Mouse (Mus musculus): Measurements from ENCODE around the gene Scml4. TPM values are rescaled to one million over a fixed set of nuclear protein-coding genes. Genes with fewer than 3 reads are reported as not detected.
A peak's percentile ranks its signal among the peaks of the same experiment; 100 is the strongest.

Scml4 gene
- total RNA-seq, 2 experiments from 2014 or later, result 5.7 to 6.6 TPM

- DNase-seq (ENCODE audit: low spot score in 2 of 2), result no peak
Observed at GRCm38 (mm10) chr10:42945316-42945715, 85.1 kb downstream of the Scml4 start.

- no peak for DNase-seq (ENCODE audit: low spot score in 2 of 2)
Observed at GRCm38 (mm10) chr10:42947336-42947735, 87.2 kb downstream of the Scml4 start.

- no peak for DNase-seq (ENCODE audit: low spot score in 2 of 2)
Observed at GRCm38 (mm10) chr10:42950252-42950751, 90.1 kb downstream of the Scml4 start.

- DNase-seq (ENCODE audit: low spot score in 2 of 2), result no peak
Observed at GRCm38 (mm10) chr10:42951078-42952045, 91.2 kb downstream of the Scml4 start.

- DNase-seq (ENCODE audit: low spot score in 2 of 2), result no peak
Observed at GRCm38 (mm10) chr10:42952046-42952420, 91.9 kb downstream of the Scml4 start.

GRCm38 (mm10) chr10:42953601-42954000 is 93.4 kb downstream of the Scml4 start:
- DNase-seq (ENCODE audit: low spot score in 2 of 2), result no peak

GRCm38 (mm10) chr10:42955205-42955604 is 95.0 kb downstream of the Scml4 start:
- DNase-seq (ENCODE audit: low spot score in 2 of 2), result no peak

- peak; percentile 77 to 87 for DNase-seq (ENCODE audit: low spot score in 2 of 2)
Observed at GRCm38 (mm10) chr10:42957881-42958651, 97.9 kb downstream of the Scml4 start.

GRCm38 (mm10) chr10:42958686-42959085 is 98.5 kb downstream of the Scml4 start:
- no peak for DNase-seq (ENCODE audit: low spot score in 2 of 2)

GRCm38 (mm10) chr10:42961771-42962170 is 101.6 kb downstream of the Scml4 start:
- DNase-seq (ENCODE audit: low spot score in 2 of 2), result no peak

GRCm38 (mm10) chr10:42962181-42962601 is 102.0 kb downstream of the Scml4 start:
- DNase-seq (ENCODE audit: low spot score in 2 of 2), result no peak

- DNase-seq (ENCODE audit: low spot score in 2 of 2), result no peak
Observed at GRCm38 (mm10) chr10:42962655-42963054, 102.5 kb downstream of the Scml4 start.

GRCm38 (mm10) chr10:42963061-42963460 is 102.9 kb downstream of the Scml4 start:
- no peak for DNase-seq (ENCODE audit: low spot score in 2 of 2)

GRCm38 (mm10) chr10:42968332-42968731 is 108.2 kb downstream of the Scml4 start:
- no peak for DNase-seq (ENCODE audit: low spot score in 2 of 2)

- peak; percentile 79 to 81 for DNase-seq (ENCODE audit: low spot score in 2 of 2)
Observed at GRCm38 (mm10) chr10:42972504-42973172, 112.5 kb downstream of the Scml4 start.

- no peak for DNase-seq (ENCODE audit: low spot score in 2 of 2)
Observed at GRCm38 (mm10) chr10:42973537-42973936, 113.4 kb downstream of the Scml4 start.

GRCm38 (mm10) chr10:42976577-42976976 is 116.4 kb downstream of the Scml4 start:
- DNase-seq (ENCODE audit: low spot score in 2 of 2), result no peak

GRCm38 (mm10) chr10:42978346-42978745 is 118.2 kb downstream of the Scml4 start:
- DNase-seq (ENCODE audit: low spot score in 2 of 2), result no peak

- no peak for DNase-seq (ENCODE audit: low spot score in 2 of 2)
Observed at GRCm38 (mm10) chr10:42980999-42981757, 121.0 kb downstream of the Scml4 start.

- no peak for DNase-seq (ENCODE audit: low spot score in 2 of 2)
Observed at GRCm38 (mm10) chr10:42984886-42985285, 124.7 kb downstream of the Scml4 start.

Measured in layer of hippocampus, postnatal 10 days (tissue).